Mouse (Mus musculus): ENCODE data around the gene Ramac.

The Ramac gene

DNA sequence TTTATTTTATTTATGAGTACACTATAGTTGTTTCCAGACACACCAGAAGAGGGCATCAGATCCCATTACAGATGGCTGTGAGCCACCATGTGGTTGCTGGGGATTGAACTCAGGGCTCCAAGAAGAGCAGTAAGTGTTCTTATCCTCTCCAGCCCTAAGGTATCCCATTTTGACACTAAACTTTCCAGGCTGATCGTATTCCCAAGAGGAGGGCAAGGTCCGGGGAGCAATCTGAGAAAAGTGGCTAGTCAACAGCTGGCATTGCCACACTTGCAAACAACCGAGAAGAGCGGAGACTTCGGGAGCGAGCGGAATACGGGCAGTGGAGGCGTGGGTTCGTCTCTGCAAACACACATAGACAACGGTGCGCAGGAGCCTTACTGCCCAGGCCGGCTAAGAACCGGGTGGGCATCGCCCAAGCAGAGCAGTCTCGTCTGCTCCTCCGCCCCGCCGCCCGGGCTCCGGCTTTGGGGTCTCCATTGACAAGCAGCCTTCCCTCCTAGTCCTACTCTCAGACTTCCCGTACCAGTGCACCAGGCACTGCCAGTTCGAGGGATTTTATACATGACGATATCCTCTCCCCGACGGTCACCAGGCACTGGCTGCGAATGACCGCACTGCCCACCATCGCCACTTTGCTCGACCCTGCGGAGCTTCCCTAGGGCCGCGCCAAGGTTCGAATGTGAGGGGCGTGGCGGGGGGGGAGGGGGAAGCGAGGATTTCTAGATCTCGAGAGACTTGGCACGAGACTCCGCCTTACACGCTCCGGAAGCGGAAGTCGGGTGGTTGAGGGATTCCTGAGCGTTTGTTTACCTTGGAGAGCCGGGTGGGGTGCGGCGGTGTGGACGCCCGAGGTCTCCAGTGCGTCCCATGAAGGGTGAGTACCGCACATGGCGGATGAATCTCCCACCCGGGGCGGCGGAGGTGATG, at the start of gene Ramac:
Ramac (plus strand) TSS at position 746 of the 930 bp plus-strand sequence.
- peak; percentile 87 to 88 for DNase-seq (ENCODE audit: low spot score in 2 of 2)

DNA sequence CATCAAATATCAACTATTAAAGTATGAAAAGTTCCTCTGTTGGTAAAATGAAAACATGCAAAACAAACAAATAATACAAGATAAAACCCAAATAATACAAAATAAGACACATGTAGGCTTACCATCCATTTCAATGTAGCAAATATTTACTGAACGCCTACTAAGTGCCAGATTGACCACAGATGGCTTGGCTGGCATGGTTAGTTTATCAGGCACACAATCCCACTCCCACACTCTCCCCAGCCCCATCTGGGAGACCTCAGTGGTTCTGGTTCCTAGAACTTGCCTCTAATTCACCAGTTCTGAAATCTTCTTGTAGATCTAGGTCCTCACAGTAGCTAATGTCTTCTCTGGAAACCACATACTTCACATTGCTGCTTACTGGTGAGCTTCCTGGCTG, 44.1 kb upstream of the Ramac start:
- DNase-seq (ENCODE audit: low spot score in 2 of 2) = no peak

DNA sequence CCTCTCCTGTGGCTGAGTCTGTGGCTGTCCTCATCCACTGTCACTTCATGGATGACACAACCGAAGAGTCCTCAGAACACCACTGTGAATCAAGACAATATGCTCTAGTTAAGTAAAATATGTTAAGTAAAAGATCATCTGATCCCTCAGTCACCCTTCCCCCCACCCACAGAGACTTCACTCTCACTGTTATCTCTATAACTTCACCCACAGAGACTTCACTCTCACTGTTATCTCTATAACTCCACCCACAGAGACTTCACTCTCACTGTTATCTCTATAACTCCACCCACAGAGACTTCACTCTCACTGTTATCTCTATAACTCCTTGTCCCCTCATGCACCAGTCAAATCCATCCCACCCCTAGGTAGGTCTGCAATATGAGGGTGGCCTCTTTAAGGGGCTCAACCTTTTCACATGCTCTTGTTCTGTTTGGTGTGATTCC, 43.5 kb upstream of the Ramac start:
- no peak for DNase-seq (ENCODE audit: low spot score in 2 of 2)

DNA sequence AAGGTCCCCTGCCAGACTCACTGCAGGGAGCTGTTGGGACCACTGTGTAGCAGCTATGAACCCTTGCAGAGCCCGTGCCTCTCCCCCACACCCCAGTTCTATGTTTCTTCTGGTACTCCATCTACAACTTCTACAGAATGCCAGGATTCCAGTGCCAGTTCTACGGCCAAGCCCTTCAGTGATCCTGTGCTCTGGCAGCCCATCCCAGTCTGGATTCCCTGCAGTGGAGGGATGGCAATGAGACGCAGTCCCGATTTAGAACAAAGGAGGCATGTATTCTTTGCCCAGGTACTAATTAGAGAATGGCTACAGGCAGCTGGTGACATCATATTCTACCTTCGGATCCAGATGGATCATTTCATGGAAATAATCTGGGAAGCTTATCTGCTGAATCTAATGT, 41.5 kb upstream of the Ramac start:
- peak in 1 of 2 experiments; percentile 26 for DNase-seq (ENCODE audit: low spot score in 2 of 2)

DNA sequence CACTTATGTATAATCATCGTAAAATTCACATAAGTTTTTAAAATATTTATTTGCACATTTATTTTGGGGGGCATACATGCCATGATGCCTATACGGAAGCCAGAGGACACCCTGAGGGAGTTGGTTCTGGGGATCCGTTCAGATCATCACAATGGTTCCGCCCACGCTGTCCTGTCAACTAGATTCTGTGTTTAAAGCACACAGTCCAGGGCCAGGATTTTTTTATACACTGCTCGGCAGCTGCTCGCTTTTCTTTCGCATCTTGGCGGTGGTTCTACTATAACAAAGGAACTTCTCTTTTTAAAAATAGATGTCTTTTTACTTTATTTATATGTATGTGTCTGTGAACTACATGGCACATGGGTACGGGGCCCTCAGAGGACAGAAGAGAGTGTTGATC, 38.9 kb upstream of the Ramac start:
- DNase-seq (ENCODE audit: low spot score in 2 of 2) = no peak

DNA sequence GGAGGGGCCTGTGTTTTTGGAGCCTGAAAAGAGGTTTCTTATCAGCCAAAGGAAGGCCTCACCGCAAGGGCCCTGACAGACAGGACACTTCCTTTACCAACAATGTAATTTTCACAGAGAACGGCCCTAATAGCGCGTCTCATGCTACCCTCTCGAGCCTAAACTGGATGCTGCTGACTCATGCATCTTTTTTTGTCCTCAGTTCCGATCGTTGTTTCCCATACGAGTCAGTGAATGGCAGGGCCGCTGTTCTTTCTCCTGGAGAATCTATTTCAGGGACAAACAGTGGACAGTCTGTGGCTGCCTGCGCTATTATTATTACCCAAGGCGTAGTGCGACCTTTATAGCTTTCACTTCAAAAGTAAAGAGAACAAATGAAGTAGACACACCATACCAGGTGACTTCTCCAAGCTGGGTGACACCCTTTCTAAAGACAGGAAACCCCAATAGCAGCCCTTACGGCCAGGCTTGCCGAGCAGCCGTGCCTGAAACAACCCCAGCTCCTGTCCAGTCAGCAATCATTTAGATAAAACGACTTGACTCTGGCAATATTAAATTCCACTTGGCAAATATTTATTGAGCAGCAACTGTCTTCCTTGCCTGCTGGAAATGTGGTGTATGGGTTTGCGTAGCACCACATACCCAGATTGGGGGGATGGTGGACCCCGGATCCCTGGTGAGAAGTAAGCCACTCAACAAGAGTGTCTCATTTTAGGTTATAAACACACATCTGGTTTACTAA, 36.6 kb upstream of the Ramac start:
- peak; percentile 16 to 34 for DNase-seq (ENCODE audit: low spot score in 2 of 2)

DNA sequence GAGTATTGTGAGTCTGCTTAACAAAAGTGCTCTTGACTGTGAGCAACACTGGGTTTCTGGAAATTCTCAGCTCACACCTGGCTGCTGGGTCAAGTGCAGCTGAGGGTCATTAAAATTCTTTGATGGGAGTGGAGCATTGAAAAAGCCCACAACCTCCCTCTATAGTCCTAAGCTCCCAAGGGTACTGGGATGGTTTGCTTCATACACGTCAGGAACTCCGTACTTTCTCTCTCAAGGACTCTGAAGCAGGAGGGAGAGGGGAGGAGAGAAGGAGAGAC, 36.1 kb upstream of the Ramac start:
- peak in 1 of 2 experiments; percentile 7 for DNase-seq (ENCODE audit: low spot score in 2 of 2)

DNA sequence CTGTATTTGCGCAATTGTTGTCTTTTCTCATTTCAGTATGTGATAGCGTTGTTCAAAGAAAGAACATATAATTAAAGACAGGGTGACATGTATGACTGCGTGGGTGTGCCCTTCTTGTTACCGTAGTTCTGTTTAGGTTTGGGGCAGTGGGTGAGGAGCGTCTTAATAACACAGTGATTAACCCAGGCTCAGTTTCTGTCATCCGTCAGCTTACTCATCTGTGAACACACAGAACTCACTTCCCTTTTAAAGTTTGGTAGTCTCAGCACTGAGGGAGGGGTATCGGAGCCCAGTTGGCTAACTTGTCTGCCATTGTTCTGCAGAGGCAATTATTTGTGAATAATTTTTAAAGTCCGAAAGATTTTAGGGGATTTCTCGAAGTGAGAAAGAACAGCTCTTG, 35.0 kb upstream of the Ramac start:
- no peak for DNase-seq (ENCODE audit: low spot score in 2 of 2)

DNA sequence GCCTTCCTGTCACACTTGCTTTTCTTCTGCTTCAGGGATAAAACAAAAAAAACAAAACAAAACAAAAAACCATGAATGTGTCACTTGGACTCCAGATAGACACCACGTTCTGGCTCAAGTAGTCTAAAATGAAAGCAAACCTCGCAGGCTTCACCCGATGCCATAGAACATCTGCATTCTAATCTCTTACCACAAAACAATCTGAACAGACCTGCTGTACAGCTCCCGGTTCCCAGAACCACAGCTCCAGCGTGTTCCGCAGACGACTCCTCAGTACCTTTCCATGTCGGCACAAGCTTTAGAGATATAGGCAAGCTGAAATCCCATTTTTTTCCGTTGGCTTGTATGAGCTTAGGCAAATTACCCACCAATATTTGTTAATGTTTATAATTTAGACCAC, 32.9 kb upstream of the Ramac start:
- DNase-seq (ENCODE audit: low spot score in 2 of 2) = no peak

DNA sequence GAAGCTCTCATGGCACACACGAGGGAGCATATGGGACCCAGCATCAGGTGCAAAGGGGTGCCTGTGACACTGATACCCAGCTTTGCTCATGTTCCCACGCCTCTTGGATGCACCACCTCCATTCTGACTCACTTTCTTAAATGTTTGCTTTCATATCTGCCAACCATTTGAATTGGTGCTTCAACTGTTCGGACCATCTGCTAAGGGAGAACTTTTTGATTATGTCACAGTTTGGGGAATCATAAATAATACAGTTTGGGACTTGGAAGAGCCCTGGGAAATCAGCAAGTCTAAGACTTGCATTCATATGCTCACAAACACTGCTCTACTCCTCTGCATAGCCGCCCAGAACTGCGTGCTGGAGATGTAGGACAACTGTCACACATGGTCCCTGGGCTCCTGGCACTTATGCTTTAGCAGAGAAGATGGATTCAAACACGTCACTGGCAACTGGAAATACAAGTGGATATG, 31.5 kb upstream of the Ramac start:
- DNase-seq (ENCODE audit: low spot score in 2 of 2) = no peak

DNA sequence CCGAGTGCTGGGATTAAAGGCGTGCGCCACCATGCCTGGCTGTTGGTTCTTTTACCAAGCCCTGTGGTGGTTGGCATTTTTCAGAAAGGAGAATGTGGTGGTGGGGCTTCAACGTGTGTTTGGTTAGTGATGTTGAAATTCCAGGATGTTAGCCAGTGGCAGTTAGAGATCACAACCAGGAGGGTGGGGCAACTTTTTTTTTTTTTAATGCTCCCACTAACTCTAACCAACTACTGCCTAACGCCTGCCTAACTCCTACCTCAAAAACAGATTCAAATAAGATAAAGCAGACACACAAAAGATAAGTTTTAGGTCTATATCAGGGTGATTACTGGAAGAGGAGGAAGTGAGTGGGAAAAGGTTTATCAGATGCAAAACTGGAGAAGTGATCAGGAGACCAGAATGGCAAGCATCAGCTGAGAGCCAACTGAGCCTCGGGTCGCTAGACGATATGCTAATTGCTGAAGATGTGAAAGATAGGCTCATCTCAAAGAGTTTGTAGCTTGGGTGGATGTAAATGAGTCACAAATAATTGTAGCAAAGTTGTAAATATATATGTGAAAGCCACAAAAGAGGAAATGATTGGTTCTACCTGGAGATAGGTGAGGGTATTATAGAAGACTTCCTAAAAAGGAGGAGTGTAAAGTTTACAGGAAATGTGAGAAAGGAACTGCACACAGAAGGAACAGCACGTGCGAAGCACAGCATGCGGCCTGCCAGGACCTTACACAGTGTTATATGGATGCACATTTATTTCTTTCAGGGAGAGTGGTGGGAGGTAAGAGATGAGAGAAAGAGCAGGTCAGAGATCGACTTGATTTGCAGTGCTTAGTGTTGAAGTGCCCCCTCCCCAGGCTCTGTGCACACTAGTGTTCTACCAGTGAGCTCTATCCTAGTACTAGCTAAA, 30.3 kb upstream of the Ramac start:
- no peak for DNase-seq (ENCODE audit: low spot score in 2 of 2)

DNA sequence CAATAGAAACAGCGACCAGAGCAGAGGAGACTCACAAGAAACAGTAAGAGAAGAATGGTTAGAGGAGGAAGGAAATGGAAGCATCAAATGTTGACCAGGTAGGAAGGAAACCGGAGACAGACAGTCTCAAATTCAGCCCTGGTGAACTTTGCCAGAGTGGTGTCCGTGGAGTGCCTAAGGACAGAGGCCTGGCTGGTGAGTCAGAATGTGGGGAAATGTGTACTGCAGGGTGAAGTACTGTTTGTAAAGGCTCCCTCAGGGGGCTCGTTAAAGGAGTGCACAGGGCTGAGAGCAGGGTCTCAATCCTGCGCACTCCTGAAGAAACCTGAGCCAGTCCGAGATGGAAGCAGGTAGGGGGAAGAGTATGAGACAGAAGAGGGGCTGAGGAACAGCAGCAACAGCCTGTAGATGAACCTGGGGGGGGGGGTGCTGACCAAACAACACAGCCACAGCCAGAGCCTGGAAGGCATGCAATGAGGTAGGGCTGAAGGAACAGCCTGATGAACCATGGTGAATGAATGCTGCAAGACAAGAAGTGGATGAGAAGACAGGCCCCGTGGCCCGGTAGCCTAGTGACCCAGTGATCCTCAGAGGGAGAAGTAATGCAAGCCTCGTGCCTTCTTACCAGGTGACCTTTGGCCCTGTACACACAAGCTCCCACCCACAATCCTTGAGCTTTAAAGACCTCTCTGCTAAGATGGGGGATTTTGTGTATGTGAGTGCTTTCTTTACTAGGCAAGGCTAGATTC, 27.3 kb upstream of the Ramac start:
- no peak for DNase-seq (ENCODE audit: low spot score in 2 of 2)

DNA sequence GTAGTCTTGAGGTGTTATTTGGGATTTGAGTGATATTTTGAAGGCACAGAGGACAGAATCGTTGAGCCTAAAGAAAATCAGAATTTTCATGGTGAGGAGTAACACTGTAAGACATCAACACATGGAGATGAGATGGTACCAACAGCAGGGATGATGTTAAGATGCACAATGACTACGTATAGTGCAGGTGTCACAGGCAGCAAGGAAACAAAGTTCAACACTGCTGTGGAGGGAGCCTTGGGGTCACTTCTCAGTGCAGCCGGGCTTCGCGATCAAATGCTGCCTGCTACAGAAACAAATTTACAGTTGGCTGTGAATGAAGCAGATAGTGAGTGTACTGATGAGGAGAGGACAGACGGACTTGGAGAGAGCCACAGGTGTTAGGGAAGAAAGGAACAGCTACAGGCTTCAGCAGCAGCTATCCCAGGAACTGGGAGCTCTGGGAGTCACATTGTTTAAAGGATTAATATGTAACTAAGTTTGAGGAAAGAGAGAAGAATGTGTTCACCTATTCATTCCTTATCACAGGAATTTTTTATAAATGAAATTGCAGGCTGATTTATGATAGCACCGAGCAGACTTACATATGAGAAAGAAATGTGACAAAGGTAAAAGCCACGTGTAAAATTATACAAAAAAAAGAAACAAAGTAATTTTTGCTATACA, 23.9 kb upstream of the Ramac start:
- no peak for DNase-seq (ENCODE audit: low spot score in 2 of 2)

DNA sequence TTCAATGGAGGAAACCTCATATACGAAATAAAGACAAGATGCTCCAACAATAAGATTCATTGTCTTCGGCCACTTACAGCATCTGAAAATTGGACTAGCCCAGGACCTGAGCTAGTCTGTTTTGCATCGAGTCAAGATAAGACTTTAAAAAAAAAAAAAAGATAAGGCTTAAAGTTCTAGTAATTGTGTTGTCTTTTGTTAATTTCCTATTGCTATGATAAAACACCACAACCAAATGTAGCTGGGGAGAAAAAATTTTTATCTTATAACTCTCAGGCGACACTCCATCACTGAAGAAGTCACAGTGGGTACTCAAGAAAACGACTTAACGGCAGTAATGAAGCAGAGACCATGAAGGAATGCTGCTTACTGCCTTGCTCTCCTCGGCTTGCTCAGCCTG, 22.7 kb upstream of the Ramac start:
- no peak for DNase-seq (ENCODE audit: low spot score in 2 of 2)

DNA sequence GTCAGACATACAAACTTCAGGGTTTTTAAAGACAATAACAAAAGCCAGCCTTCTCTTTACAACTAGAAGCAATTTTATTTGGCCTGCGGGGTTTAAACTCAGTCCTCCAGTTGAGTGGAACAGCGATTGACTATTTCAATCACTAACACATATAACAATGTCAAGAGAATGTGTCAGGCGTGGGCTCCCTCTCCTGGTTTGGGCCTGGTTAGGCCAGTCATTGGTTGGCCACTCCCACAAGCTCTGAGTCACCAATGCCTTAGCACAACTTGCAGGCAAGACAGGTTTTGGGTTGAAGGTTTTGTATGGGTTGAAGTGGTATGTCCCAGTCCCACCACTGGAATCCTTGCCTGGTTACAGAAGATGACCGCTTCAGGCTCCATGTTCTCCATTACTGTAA, 18.6 kb upstream of the Ramac start:
- DNase-seq (ENCODE audit: low spot score in 2 of 2) = peak in 1 of 2 experiments; percentile 15

DNA sequence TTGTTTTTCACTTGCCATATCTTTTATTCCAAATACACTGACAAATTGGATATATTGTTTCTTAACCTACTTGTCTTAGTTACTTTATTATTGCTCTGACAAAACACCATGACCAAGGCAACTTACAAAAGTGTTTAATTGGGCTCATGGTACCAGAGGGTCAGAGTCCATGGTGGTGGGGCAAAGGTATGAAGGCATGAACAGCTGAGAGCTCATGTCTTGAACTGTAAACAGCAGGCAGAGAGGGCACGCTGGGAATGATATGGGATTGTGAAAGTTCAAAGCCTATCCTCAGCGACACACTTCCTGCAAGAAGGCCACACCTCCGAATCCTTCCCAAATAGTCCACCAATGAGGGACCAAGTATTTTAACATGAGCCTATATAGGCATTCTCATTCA, 14.8 kb upstream of the Ramac start:
- no peak for DNase-seq (ENCODE audit: low spot score in 2 of 2)

DNA sequence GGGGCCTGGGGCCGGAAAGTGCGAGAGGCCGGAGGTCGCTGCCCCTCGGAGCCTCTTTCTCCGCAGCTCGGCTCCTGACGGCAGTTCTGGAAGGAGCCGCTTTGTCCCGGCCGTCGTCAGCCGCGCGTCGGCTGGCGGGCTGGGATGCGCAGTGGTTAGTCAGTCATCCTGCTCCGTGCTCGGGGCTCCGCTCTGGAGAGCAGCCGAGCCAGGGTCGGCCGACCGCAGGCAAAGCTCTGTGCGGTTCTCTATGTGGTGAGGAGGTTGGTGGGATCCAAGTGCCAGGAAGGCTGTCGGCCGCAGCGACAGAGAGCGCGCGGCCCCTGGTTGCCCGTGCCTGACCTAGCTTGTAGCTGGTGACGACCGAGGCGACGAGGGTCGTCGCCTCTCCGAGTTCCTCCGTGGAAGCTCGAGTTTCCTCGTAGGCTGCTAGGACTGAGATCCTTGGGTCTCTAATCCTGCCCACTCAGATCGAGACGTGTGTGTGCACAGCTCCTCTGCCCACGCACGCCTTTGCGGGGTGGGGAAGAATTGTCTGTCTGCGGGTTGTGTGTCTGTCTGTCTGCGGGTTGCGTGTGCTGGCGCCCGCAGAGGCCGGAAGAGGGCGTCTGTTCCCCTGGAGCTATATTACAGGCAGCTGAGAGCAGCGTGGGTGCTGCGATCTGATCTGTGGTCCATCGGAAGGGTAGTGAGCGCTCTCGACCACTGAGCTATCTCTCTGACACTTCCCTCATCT, 553 bp downstream of the Ramac start:
- peak; percentile 5 to 15 for DNase-seq (ENCODE audit: low spot score in 2 of 2)

DNA sequence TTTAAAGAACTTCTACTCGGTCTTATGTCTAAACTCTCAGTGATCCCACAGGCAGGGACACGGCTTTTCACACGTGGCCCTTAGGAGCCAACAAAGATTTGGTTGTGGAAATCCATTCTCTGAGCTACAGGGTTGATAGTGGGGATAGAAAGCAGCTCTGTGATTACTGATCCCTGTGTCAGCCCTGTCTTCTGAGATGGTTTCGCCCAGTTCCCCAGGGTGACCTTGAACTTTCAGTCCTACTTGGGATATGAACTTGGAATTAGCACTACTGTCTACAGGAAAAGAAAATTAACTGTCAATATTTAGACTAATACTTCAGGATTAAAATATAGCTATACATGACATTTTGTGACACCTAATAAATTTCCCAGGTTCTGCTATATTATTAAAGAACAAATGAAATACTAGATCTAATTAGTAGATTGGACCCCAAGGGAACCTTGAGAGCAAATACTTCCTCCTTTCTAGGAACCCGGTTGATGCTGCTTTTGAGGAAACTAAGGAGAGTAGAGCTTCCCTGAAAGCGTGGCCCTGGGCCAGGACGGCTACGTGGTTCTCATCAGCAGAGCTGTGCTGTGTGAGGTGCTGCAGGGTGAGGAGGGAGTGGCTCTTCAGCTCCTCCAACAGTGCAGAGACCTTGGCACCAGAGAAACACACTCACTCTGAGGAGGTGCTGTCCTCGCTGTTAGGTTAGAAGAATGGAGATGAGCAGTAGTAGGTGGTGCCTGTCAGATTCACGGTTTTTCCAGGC, 10.2 kb downstream of the Ramac start:
- no peak for DNase-seq (ENCODE audit: low spot score in 2 of 2)

DNA sequence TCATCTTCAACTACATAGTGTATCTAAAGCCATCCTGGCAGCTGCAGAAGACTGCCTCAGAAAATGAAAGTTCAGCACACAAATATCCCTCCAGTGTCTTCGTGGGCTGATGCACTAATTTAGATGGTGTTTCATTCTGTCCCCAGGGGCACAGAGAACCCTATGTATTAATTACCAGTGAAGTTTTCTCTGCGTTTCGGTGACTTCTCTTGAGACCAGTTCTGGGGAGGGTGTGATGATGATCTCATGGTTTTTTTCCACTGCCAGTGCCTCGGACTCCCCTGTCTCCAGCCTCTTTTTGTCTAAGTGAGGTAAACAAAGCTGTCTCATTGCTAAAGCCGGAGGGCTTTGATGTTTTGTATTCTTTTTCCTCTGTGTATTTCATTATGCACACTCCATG, 12.6 kb downstream of the Ramac start:
- no peak for DNase-seq (ENCODE audit: low spot score in 2 of 2)
